Mouse (Mus musculus) G1E (cell line): ENCODE measurements around the gene Setd5. TPM values are rescaled to one million over a fixed set of nuclear protein-coding genes. Genes with fewer than 3 reads are reported as not detected.

ENCODE experiments used
- ATAC-seq: 2 replicates; pipeline ENCODE4 v1.8.0; 2016; ENCODE audit warnings: mild to moderate bottlenecking; ENCODE audit not compliant: insufficient number of reproducible peaks, poor library complexity, low FRiP score, severe bottlenecking; ENCODE audit errors: extremely low read depth
- DNase-seq: peaks from one replicate; pipeline ENCODE4 v3.0.0; 2012; ENCODE audit warnings: low spot score
- H3K27me3 ChIP-seq: 2 replicates; pipeline ENCODE4 v1.6.1; 2012; ENCODE audit warnings: mild to moderate bottlenecking, low read length, inconsistent platforms; ENCODE audit not compliant: insufficient read depth
- H3K36me3 ChIP-seq: replicated peaks from 2 replicates; pipeline ENCODE3; 2012; ENCODE audit warnings: mild to moderate bottlenecking, inconsistent platforms
- H3K4me1 ChIP-seq: 2 replicates; pipeline ENCODE4 v1.6.1; 2012; ENCODE audit warnings: low read depth, low read length, inconsistent platforms, mixed read lengths; ENCODE audit not compliant: insufficient read depth
- H3K4me3 ChIP-seq: 2 replicates; pipeline ENCODE4 v1.5.1; 2012; ENCODE audit warnings: low read depth, mild to moderate bottlenecking, inconsistent platforms, low read length, moderate library complexity, mixed read lengths
- H3K9me3 ChIP-seq: replicated peaks from 2 replicates; pipeline ENCODE4 v1.6.1; 2012; ENCODE audit warnings: inconsistent platforms
- CTCF ChIP-seq: IDR thresholded peaks from 2 replicates; pipeline ENCODE4 v1.5.1; 2012; ENCODE audit warnings: low read depth, low read length, inconsistent platforms, mixed read lengths
- GATA1 ChIP-seq: IDR thresholded peaks from 2 replicates; pipeline ENCODE4 v1.6.1; 2012; ENCODE audit warnings: borderline replicate concordance, low read length, inconsistent platforms, mixed read lengths
- GATA2 ChIP-seq: IDR thresholded peaks from 2 replicates; pipeline ENCODE4 v1.6.1; 2012; ENCODE audit warnings: low read depth, low read length, inconsistent platforms, borderline replicate concordance
- POLR2AphosphoS5 ChIP-seq: IDR thresholded peaks from 2 replicates; pipeline ENCODE4 v1.6.1; 2012; ENCODE audit warnings: low read depth, low read length, inconsistent platforms; ENCODE audit not compliant: insufficient replicate concordance
- TAL1 ChIP-seq: conservative IDR thresholded peaks from 2 replicates; pipeline ENCODE4 v1.6.1; 2012; ENCODE audit warnings: low read depth, low read length, inconsistent platforms, mixed read lengths
- polyA plus RNA-seq: library from polyadenylated mRNA; stranded (reverse); fragments of >175 nt; gene quantifications from 2 replicates; pipeline ENCODE4 v1.2.3, GENCODE M21; 2012
- total RNA-seq, 2 experiments: library from RNA; stranded (forward) in 1 of 2; stranded (reverse) in 1 of 2; fragments of 200-1000 nt in 1 of 2; fragments of >200 nt in 1 of 2; fragmentation: Nextera tagmentation in 1 of 2; gene quantifications; 2 replicates each; pipeline ENCODE4 v1.2.3; 2014 to 2017

Setd5 gene
- total RNA-seq (2014; fragmentation: Nextera tagmentation) (262 and 272 TPM in 2 replicates), total RNA-seq (2017) (89.2 and 95.0 TPM in 2 replicates), polyA plus RNA-seq (131 and 154 TPM in 2 replicates)

DNA sequence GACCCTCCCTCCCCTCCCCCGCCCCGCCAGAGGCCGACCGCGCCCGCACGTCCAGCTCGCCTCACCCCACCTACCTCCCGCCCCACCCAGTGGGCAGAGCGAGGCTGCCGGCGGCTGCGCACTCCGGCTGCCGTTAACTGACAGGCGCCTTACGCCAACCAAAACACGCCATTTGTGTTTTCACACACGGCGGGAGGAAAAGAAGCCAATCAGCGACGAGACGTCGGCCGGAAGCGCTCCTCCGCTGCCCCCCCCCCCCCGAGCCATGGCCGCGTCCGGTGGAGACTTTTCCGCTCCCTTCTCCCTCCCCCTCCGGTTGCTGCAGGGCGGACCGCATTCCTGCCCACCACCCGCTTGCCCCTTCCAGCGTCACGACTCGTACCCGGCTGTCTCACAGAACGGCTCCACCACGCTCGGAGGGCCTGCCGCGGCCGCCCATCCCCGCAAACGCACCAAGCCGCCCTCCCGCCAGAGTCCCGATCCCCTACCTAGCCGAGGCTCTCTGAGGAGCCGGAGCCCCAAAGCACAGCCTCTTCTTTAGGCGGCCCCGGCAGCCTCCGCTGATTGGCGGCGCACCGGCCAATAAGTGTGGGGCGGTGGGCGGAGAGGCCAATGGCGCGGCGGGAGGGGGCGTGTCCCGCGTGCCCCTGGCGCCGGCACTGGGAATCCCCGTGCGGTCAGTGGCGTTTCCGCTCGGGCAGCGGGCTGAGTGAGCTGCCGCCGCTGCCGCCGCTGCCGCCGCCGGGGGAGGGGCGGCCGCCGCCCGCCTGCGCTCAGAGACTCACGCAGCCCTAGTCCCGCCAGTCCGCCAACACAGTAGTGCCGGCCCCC, at the start of gene Setd5:
Setd5 (plus strand) TSS at position 680 of the 831 bp plus-strand sequence.
- ATAC-seq (peak; percentile 52), DNase-seq (peak; percentile 98)
- Histone ChIP-seq H3K9me3 (no peaks in the 10 kb centered on the region), H3K4me1 (peaks cover 34% of the 10 kb centered on the region), H3K36me3 (peaks cover 19% of the 10 kb centered on the region), H3K4me3 (peak within 1 kb of the TSS; percentile 90), H3K27me3 (no peaks in the 10 kb centered on the region)
- no peak for TF ChIP-seq POLR2AphosphoS5
- TF ChIP-seq GATA1, result no peak
- TF ChIP-seq CTCF, result no peak
- no peak for TF ChIP-seq TAL1
- no peak for TF ChIP-seq GATA2

DNA sequence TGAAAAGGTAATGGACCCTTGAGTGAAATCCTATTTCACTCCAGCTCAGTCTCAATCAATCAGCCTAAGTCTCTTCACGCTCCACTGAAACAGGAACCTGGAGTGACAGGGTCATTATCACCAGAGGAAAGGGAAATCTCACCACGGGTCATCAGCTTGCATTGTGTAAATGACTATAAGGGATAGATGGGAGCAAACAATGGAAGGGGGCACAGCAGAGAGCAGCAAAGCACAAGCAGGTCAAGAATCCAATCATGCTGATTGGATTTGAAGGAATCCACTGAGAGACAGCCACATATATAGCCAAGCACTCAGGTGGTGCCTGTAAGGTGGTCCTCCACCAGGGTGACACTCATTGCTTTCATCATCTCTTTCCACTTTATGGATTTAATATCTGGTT, 49.7 kb upstream of the Setd5 start:
- TF ChIP-seq GATA1, result no peak
- TF ChIP-seq CTCF, result no peak
- TF ChIP-seq TAL1, result no peak
- TF ChIP-seq POLR2AphosphoS5, result no peak
- no peak for TF ChIP-seq GATA2
- DNase-seq, result no peak
- peaks cover 32% of the 10 kb centered on the region; the same call in 1 of the 2 replicates for H3K27me3 ChIP-seq
- H3K4me3 ChIP-seq, result no peak overlapping the region
- no peaks in the 10 kb centered on the region for H3K4me1 ChIP-seq
- H3K36me3 ChIP-seq, result no peaks in the 10 kb centered on the region
- ATAC-seq, result no peak
- no peaks in the 10 kb centered on the region for H3K9me3 ChIP-seq

DNA sequence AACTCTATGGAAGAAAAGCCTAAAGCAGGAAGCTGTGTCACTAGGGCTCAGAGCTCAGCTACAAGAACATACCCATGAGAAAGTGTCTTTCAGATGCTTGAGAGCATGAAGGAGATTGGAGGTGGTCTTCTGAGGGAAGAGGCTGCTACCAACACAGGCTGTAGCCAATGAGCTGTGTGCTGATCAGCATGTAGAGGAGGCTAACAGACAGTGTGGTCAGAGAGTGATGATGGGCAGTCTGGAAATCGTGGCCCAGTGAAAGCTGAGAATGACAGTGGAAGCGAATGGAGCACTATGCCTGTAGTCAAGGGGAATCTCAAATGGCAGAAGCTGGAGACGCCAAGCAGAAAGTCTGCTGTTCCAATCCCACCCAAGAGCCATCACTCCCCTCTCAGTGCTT, 48.2 kb upstream of the Setd5 start:
- ATAC-seq, result no peak
- Histone ChIP-seq H3K4me1 (no peaks in the 10 kb centered on the region; the same call in 1 of the 2 replicates), H3K27me3 (peaks cover 37% of the 10 kb centered on the region; the same call in 1 of the 2 replicates), H3K9me3 (no peaks in the 10 kb centered on the region), H3K4me3 (no peak overlapping the region), H3K36me3 (no peaks in the 10 kb centered on the region)
- DNase-seq, result no peak
- no peak for TF ChIP-seq TAL1
- TF ChIP-seq GATA2, result no peak
- no peak for TF ChIP-seq GATA1
- no peak for TF ChIP-seq POLR2AphosphoS5
- TF ChIP-seq CTCF, result no peak

DNA sequence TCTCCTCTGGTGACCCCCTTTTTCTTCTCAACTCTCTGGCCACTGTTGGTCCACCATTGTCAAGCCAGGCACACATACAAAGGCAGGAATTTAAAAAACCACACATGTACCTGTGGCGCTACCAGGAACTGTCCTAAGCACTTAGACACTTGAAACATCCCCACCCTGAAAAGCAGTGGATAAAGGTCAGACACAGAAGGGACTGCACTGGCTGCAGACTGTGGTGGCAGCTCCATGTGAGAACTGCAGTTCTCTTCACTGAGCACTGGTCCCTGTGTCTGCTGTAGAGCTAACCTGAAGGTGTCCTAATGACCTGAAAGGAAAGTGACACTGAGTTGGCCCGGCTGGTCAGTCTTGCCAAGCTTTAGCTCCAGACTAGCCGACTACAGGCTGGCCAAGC, 46.6 kb upstream of the Setd5 start:
- Histone ChIP-seq H3K4me3 (no peak overlapping the region), H3K9me3 (no peaks in the 10 kb centered on the region), H3K36me3 (no peaks in the 10 kb centered on the region), H3K27me3 (peaks cover 34% of the 10 kb centered on the region; the same call in 1 of the 2 replicates), H3K4me1 (no peaks in the 10 kb centered on the region; the same call in 1 of the 2 replicates)
- TF ChIP-seq CTCF, result no peak
- TF ChIP-seq GATA1, result no peak
- no peak for TF ChIP-seq POLR2AphosphoS5
- TF ChIP-seq GATA2, result no peak
- TF ChIP-seq TAL1, result no peak
- no peak for DNase-seq
- ATAC-seq, result no peak

DNA sequence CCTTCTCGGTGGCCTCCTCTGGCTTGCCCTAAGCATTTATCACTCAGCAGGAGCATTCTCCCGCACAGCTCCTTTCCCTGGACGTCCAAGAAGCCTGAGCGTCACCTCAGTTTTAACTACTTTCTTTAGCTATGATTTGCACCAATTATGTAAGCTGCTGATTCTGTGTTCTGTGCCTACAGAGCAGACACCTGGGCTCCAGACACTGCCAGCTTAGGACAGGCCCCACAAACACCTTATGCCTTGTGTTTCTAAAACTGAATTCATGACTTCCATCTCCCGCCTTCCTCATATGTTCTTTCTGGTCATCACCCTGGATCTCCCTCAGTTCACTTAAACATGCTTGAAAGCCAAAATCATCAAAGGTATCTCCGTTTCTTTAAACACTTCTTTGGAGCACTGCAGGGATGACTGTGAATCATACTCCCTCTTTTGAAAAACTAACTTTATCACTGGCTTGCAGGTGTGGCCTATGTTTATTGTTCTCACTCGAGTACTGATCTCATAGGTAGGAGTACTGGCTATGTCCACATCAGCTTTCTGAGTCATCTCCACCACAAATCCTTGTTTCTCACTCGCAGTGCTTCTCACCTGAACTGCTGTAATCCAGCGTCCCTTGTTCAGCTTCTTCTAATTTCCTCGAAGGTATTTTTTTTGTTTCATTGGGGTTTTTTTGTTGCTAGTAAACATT, 46.0 kb upstream of the Setd5 start:
- Histone ChIP-seq H3K4me3 (no peak overlapping the region), H3K36me3 (no peaks in the 10 kb centered on the region), H3K9me3 (no peaks in the 10 kb centered on the region), H3K27me3 (peaks cover 32% of the 10 kb centered on the region; the same call in 1 of the 2 replicates), H3K4me1 (no peaks in the 10 kb centered on the region; the same call in 1 of the 2 replicates)
- ATAC-seq, result no peak
- TF ChIP-seq TAL1 (no peak), GATA1 (no peak), POLR2AphosphoS5 (no peak), CTCF (no peak), GATA2 (no peak)
- DNase-seq, result no peak

DNA sequence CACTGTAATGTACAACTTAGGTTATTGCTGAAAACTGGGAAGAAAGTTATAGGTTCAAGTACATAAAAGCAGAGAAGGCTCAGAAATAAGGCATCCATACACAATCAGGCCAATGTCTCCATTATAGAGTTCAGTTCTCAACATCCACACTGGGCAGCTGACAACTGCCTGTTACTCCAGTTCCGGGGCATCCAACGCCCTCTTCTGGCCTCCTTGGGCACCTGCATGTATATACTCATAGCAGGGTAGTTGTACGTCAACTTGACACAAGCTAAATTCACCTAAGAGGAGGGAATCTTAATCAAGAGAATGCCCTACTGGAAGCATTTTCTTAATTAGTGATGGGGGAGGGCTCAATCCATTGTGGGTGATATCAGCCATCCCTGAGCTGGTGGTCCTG, 45.0 kb upstream of the Setd5 start:
- H3K4me3 ChIP-seq, result no peak overlapping the region
- DNase-seq (no peak), ATAC-seq (no peak)
- H3K9me3 ChIP-seq, result no peaks in the 10 kb centered on the region
- no peak for TF ChIP-seq CTCF
- TF ChIP-seq POLR2AphosphoS5, result no peak
- no peak for TF ChIP-seq GATA2
- no peak for TF ChIP-seq TAL1
- no peak for TF ChIP-seq GATA1
- H3K27me3 ChIP-seq, result peaks cover 29% of the 10 kb centered on the region; the same call in 1 of the 2 replicates
- no peaks in the 10 kb centered on the region for H3K36me3 ChIP-seq
- H3K4me1 ChIP-seq, result peaks cover 3% of the 10 kb centered on the region; the same call in 1 of the 2 replicates
